Mouse (Mus musculus) forebrain, embryonic 16.5 days (tissue): ENCODE data around the gene Ace3. TPM values are rescaled to one million over a fixed set of nuclear protein-coding genes. Genes with fewer than 3 reads are reported as not detected.

Experiments used
- ATAC-seq: fragments of 200-750 bp; cut with Nextera tagmentation; 2 replicates; pipeline ENCODE4 v1.8.0; 2017; ENCODE audit warnings: mild to moderate bottlenecking, moderate library complexity
- H3K27ac ChIP-seq: fragments of 300-500 bp; sonication (generic); 2 replicates; pipeline ENCODE4 v1.5.1; 2014; ENCODE audit warnings: low read length, control low read depth
- H3K27me3 ChIP-seq: fragments of 300-500 bp; sonication (generic); replicated peaks from 2 replicates; pipeline ENCODE4 v1.6.1; 2014; ENCODE audit warnings: low read length; ENCODE audit not compliant: control insufficient read depth, insufficient read depth
- H3K36me3 ChIP-seq: fragments of 300-500 bp; sonication (generic); 2 replicates; pipeline ENCODE4 v1.6.1; 2014; ENCODE audit not compliant: control insufficient read depth, insufficient read depth
- H3K4me1 ChIP-seq: fragments of 300-500 bp; sonication (generic); replicated peaks from 2 replicates; pipeline ENCODE4 v1.6.1; 2014; ENCODE audit warnings: low read length; ENCODE audit not compliant: control insufficient read depth, insufficient read depth
- H3K4me2 ChIP-seq: fragments of 300-500 bp; sonication (generic); 2 replicates; pipeline ENCODE4 v1.6.1; 2014; ENCODE audit warnings: mild to moderate bottlenecking, low read length, control low read depth
- H3K4me3 ChIP-seq: fragments of 300-500 bp; sonication (generic); replicated peaks from 2 replicates; pipeline ENCODE4 v1.5.1; 2014; ENCODE audit warnings: mild to moderate bottlenecking, low read length, control low read depth
- H3K9ac ChIP-seq: fragments of 300-500 bp; sonication (generic); replicated peaks from 2 replicates; pipeline ENCODE4 v1.6.1; 2014; ENCODE audit warnings: low read depth, low read length, control low read depth
- H3K9me3 ChIP-seq: fragments of 300-500 bp; sonication (generic); 2 replicates; pipeline ENCODE4 v1.6.1; 2016; ENCODE audit warnings: low read length; ENCODE audit not compliant: control insufficient read depth
- WGBS: fragments of 180-500 bp; shearing (Covaris S2); extraction: QIAGEN DNeasy Blood & Tissue Kit; methylation state at CpG from one replicate; pipeline ENCODE4 v1.1.7; 2014; 5-methylcytosine and 5-hydroxymethylcytosine counted together
- polyA plus RNA-seq: library from polyadenylated mRNA; unstranded; fragments of >200 nt; fragmentation: Nextera tagmentation; extraction: Ambion mirVana; gene quantifications from 2 replicates; pipeline ENCODE4 v1.2.1, GENCODE M21; 2015

Gene Ace3
- polyA plus RNA-seq, 1 experiment from 2014 or later: not detected

GRCm38 (mm10) chr11:106001718-106002117 lies 7.2 kb downstream of the Ace3 start:
- ATAC-seq: no peak
- no peak overlapping the region for H3K9ac ChIP-seq
- no peak overlapping the region for H3K27ac ChIP-seq
- WGBS: 56% methylated on average over 4 of the region's 4 CpGs
- 0 out of 2 replicates have a peak, but pooled peaks cover 3% of the 10 kb centered on the region for H3K4me1 ChIP-seq
- no peaks in the 10 kb centered on the region for H3K36me3 ChIP-seq
- H3K4me3 ChIP-seq: no peak overlapping the region
- H3K27me3 ChIP-seq: no peaks in the 10 kb centered on the region
- no peak overlapping the region for H3K4me2 ChIP-seq
- no peaks in the 10 kb centered on the region for H3K9me3 ChIP-seq

DNA sequence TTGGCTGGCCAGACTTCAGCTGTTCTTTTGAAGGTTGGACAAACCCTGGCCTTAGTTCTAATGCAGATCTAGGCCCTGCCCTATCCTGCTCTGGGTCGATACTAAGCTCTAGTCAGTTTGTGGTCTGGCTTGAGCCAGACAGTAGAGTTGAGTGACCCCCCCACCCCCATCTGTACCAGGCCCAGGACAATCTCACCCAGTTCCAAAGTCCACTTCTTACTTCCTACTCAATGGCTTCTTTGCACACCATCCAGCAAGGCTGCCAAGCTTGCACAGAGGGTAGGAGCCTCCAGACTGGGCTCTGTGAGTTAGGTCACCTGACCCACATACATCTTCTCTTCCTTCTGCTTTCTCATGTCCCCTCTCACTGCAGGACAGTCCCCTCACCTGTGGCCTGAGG lies 10.1 kb downstream of the Ace3 start:
- H3K36me3 ChIP-seq: no peaks in the 10 kb centered on the region
- no peak overlapping the region for H3K4me2 ChIP-seq
- peaks cover 3% of the 10 kb centered on the region; the same call in 1 of the 2 replicates for H3K27me3 ChIP-seq
- H3K27ac ChIP-seq: no peak overlapping the region
- no peaks in the 10 kb centered on the region for H3K9me3 ChIP-seq
- no peak overlapping the region for H3K4me3 ChIP-seq
- no peak for ATAC-seq
- H3K9ac ChIP-seq: no peak overlapping the region
- H3K4me1 ChIP-seq: peaks cover 8% of the 10 kb centered on the region; the same call in 1 of the 2 replicates
- 94% methylated on average over 1 of the region's 1 CpGs for WGBS

DNA sequence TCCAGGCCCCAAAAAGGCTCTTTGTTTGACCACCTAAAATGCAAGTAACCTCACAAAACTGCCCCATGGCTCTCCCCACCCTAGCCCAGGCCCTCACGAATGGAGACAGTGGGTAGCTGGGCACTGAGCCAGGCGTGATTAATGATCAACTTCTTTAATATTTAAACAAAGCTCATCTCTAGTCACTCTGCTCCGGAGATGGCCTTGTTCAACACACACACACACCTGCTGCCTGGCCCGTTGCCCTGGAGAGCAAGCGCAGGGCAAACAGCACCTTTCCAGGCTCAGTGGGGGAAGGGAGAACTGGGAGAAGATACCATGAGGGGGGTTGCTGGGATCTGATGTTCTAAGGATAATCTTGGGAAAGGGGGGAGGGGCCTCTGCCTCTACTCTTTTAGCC lies 11.5 kb downstream of the Ace3 start:
- no peak overlapping the region for H3K27ac ChIP-seq
- H3K4me3 ChIP-seq: no peak overlapping the region
- no peak for ATAC-seq
- WGBS: 37% methylated on average over 5 of the region's 5 CpGs
- H3K4me2 ChIP-seq: no peak overlapping the region
- no peak overlapping the region for H3K9ac ChIP-seq
- no peaks in the 10 kb centered on the region for H3K9me3 ChIP-seq
- H3K4me1 ChIP-seq: peaks cover 8% of the 10 kb centered on the region; the same call in 1 of the 2 replicates
- no peaks in the 10 kb centered on the region for H3K36me3 ChIP-seq
- H3K27me3 ChIP-seq: peaks cover 3% of the 10 kb centered on the region; the same call in 1 of the 2 replicates

- H3K9ac ChIP-seq: no peak within 1 kb of the TSS
- H3K36me3 ChIP-seq: no peaks in the 10 kb centered on the region
- H3K27me3 ChIP-seq: peaks cover 3% of the 10 kb centered on the region; the same call in 1 of the 2 replicates
- no peaks in the 10 kb centered on the region for H3K9me3 ChIP-seq
- WGBS: 2% methylated on average over 21 of the region's 25 CpGs
- ATAC-seq: no peak
- H3K4me2 ChIP-seq: peak within 1 kb of the TSS; percentile 36
- peaks cover 8% of the 10 kb centered on the region; the same call in 1 of the 2 replicates for H3K4me1 ChIP-seq
- no peak within 1 kb of the TSS for H3K4me3 ChIP-seq
- H3K27ac ChIP-seq: no peak within 1 kb of the TSS
Observed at GRCm38 (mm10) chr11:106007821-106008220, 13.3 kb downstream of the Ace3 start, which contains the start of gene Kcnh6. Kcnh6 (plus strand) TSS chr11:106008124.

GRCm38 (mm10) chr11:106012711-106013110 lies 18.2 kb downstream of the Ace3 start:
- H3K4me3 ChIP-seq: no peak overlapping the region
- peaks cover 3% of the 10 kb centered on the region; the same call in 1 of the 2 replicates for H3K27me3 ChIP-seq
- ATAC-seq: no peak
- WGBS: 42% methylated on average over 7 of the region's 7 CpGs
- no peaks in the 10 kb centered on the region for H3K9me3 ChIP-seq
- peaks cover 11% of the 10 kb centered on the region for H3K4me1 ChIP-seq
- H3K27ac ChIP-seq: no peak overlapping the region
- no peaks in the 10 kb centered on the region for H3K36me3 ChIP-seq
- H3K4me2 ChIP-seq: no peak overlapping the region
- no peak overlapping the region for H3K9ac ChIP-seq

DNA sequence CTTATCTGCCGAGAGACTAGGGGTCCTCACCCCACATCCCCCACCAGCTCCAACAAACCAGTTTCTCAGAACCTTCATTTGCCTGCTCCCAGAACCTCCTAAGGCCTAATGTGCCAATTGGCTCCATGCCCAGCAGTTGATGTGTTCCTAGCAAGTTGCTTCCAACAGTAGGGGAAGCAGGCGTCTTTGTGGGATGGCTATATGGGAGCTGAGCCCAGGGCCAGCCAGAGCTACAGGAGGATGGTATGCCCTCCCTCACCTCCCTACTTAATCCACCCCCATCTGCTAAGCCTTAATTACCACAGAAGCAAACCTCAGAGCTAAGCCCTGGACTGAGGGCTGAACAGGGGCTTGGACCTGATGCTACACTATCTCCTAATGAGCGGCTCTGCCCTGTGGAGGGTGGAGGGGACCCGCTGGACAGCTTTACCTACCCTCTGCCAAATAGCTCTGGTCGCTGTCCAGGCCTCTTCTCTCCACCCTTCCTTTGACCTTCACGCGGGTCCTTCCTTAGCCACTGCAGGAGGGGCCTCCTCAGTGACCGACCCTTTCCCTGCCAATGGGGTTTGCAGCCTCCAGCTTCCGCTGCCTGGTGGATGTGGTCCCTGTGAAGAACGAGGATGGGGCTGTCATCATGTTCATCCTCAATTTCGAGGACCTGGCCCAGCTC lies 19.2 kb downstream of the Ace3 start:
- Histone ChIP-seq H3K4me1 (peaks cover 6% of the 10 kb centered on the region), H3K36me3 (no peaks in the 10 kb centered on the region), H3K9ac (no peak overlapping the region), H3K27ac (no peak overlapping the region), H3K27me3 (peaks cover 3% of the 10 kb centered on the region; the same call in 1 of the 2 replicates), H3K4me2 (no peak overlapping the region), H3K9me3 (no peaks in the 10 kb centered on the region), H3K4me3 (no peak overlapping the region)
- 54% methylated on average over 11 of the region's 11 CpGs for WGBS
- peak; percentile 36; the same call in 1 of the 2 replicates for ATAC-seq

GRCm38 (mm10) chr11:106016440-106016839 lies 22.0 kb downstream of the Ace3 start:
- H3K9ac ChIP-seq: no peak overlapping the region
- no peak overlapping the region for H3K4me3 ChIP-seq
- WGBS: 82% methylated on average over 5 of the region's 5 CpGs
- H3K27me3 ChIP-seq: peaks cover 9% of the 10 kb centered on the region
- no peak overlapping the region for H3K27ac ChIP-seq
- peaks cover 16% of the 10 kb centered on the region for H3K4me1 ChIP-seq
- H3K9me3 ChIP-seq: no peaks in the 10 kb centered on the region
- ATAC-seq: no peak
- no peaks in the 10 kb centered on the region for H3K36me3 ChIP-seq
- no peak overlapping the region for H3K4me2 ChIP-seq

DNA sequence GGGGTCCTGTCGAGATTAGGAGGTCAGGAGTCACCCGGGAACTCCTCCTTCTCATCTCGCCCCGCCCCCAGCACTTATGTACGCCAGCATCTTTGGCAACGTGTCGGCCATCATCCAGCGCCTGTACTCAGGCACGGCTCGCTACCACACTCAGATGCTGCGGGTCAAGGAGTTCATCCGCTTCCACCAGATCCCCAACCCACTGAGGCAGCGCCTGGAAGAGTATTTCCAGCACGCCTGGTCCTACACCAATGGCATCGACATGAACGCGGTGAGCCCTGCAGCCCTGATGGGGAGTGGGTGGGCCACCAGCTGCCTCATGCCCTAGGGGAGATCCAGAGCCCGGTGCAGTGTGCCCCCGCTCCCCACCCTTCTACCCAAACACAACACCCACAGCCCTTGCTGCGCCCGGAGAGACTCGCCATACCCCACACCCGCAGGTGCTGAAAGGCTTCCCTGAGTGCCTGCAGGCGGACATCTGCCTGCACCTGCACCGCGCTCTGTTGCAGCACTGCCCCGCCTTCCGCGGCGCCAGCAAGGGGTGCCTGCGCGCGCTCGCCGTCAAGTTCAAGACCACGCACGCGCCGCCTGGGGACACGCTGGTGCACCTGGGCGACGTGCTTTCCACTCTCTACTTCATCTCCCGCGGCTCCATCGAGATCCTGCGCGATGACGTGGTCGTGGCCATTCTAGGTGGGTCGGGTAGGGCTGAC lies 25.7 kb downstream of the Ace3 start:
- peak overlapping the region; percentile 63 for H3K9ac ChIP-seq
- peaks cover 9% of the 10 kb centered on the region for H3K27me3 ChIP-seq
- no peaks in the 10 kb centered on the region for H3K36me3 ChIP-seq
- peak overlapping the region; percentile 85 for H3K4me2 ChIP-seq
- peak; percentile 72 for ATAC-seq
- H3K4me1 ChIP-seq: peaks cover 10% of the 10 kb centered on the region
- no peaks in the 10 kb centered on the region for H3K9me3 ChIP-seq
- H3K4me3 ChIP-seq: peak overlapping the region; percentile 54
- under 1% methylated on average over 49 of the region's 50 CpGs for WGBS
- H3K27ac ChIP-seq: 0 out of 2 replicates have a peak overlapping the region, but pooled peaks have one; percentile 14

DNA sequence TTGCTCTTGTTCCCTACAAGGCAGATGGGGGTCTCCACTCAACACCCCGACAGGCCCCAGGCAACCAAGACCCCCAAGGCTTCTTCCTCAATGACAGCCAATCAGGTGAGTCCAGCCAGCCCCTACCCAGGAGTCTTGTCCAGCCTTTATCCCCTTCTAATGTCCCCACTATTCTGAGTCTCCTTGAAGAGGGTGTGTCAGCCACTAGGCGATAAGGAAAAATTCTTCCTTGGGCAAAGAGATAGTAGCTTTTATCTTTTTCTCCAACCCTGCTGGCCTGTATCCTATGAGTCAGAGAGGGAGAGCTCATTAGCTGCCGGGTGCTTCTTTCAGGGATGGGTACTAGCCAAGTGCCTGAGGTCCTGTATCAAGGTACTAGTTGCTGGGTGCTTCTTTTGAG lies 31.3 kb downstream of the Ace3 start:
- H3K4me3 ChIP-seq: no peak overlapping the region
- ATAC-seq: no peak
- WGBS: 82% methylated on average over 3 of the region's 3 CpGs
- H3K4me1 ChIP-seq: no peaks in the 10 kb centered on the region
- H3K4me2 ChIP-seq: no peak overlapping the region
- H3K9ac ChIP-seq: no peak overlapping the region
- no peaks in the 10 kb centered on the region for H3K36me3 ChIP-seq
- H3K9me3 ChIP-seq: no peaks in the 10 kb centered on the region
- no peak overlapping the region for H3K27ac ChIP-seq
- H3K27me3 ChIP-seq: peaks cover 5% of the 10 kb centered on the region
